Mouse (Mus musculus): ENCODE results near the gene Terb2.
A peak's percentile ranks its signal among the peaks of the same experiment; 100 is the strongest.

Gene Terb2

DNA sequence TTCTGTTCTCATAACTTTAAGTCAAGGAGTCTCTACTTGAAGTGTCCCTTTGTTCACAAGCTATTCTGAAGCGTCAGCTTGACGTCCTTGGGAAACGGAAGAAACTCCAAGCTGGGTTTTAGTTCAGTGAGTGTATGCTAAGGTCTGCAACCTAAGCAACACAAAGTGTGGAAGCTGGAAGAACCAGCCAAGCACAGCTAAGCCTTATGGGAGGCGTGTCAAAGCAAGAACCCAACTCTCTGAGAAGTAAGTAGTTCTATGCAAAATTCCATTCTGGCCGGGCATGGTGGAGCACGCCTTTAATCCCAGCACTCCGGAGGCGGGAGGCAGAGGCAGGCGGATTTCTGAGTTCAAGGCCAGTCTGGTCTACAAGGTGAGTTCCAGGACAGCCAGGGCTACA, 45.5 kb downstream of the Terb2 start:
- no peak for DNase-seq (ENCODE audit: low read depth in 1 of 2, low spot score in 2 of 2)

DNA sequence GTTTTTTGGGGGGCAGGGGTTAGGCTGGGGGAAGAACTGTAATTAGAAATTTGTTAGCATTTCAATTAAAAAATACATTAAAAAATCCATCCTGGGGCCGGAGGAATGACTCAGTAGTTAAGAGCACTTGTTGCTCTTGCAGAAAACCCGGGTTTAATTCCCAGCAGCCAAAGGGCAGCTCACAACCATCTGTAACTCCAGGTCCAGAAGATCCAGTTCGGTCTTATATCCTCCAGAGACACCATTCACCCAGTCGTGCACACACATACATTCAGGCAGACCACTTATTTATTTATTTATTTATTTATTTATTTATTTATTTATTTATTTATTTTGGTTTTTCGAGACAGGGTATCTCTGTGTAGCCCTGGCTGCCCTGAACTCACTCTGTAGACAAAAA, 47.3 kb downstream of the Terb2 start:
- DNase-seq (ENCODE audit: low read depth in 1 of 2, low spot score in 2 of 2), result no peak

DNA sequence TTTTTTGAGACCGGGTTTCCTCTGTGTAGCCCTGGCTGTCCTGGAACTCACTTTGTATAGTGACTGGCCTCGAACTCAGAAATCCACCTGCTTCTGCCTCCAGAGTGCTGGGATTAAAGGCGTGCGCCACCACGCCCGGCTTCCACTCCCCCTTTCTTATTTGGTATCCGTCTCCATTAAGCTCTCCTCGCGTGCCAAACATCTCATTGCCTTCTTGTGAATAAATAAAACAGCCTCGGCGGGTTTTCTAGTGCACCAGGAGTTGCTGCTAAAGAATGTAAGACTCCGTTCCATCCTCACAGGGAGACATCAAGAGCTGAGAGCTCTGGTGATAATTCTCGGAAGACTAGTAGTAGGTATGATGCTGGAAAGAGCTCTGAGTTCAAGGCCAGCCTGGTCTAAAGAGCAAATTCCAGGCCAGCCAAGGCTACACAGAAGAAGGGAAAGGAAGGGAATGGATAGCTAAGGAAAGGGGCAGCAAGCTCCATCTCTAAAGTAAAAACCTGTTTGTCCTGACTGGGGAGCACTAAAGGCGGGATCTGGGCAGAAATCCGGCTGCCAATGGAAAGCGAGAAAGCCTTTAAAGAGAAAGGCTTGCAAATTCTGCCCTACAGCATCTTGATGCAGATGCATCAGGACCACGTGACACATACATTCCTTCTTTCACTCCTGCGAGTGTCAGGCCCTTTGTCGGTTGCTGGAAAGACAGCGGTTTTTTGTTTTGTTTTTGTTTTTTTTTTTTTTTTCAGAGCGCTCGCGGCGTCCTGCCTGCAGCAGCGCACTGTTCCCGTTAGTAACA, 47.9 kb downstream of the Terb2 start:
- no peak for DNase-seq (ENCODE audit: low read depth in 1 of 2, low spot score in 2 of 2)

DNA sequence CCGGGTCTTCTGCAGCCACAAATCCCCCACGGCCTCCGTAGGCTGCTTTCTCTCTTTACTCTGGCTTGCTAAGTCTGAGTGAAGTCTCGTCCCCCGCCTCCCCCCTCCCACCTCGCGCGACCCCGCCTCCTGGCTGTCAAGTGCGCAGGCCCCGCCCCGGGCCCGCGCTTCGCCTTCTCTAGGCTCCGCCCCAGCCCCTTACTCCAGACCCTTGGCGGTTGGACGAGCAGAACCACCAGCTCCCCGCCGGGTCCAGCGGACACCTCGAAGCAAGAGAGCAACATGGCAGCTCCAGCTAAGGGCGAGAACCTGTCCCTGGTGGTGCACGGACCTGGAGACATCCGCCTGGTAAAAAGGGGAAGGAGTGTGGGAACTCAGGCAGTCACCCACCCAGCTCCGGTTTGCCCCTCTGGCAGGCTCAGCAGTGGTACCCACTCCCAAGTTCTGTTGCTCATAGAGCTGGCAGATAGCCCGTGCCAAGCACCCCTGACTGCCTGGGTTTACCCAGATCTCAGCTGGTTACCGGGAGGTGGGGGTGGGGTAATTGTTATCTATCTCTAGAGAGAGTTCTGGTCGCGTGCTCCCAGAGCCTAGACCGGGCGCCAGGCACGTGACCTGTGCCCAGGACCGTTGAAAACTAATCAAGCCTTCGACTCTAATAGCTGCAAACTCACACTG, 48.7 kb downstream of the Terb2 start, which contains the start of gene Sord:
TSS of gene Sord (plus strand) at position 139 of the 678 bp plus-strand sequence.
- peak; percentile 6 to 23 for DNase-seq (ENCODE audit: low read depth in 1 of 2, low spot score in 2 of 2)

DNA sequence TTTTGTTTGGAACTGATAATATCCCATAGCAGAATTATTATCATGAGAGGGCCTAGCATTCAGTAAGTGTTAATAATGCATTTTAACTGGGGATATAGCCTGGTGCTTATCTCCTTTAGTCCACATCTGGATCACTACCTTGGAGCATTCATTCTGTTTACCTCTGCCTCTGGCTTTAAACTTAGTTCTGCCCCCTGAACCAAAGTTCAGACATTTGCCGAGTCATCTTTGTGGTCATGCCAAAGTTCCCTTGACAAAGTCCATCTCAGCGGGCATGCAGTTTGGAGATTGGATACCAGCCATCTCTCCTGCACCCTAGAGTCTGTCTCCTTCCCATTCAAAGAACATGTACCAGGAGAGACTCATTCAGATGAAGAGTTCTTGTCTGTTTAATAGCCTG, 49.4 kb downstream of the Terb2 start:
- DNase-seq (ENCODE audit: low read depth in 1 of 2, low spot score in 2 of 2), result no peak

DNA sequence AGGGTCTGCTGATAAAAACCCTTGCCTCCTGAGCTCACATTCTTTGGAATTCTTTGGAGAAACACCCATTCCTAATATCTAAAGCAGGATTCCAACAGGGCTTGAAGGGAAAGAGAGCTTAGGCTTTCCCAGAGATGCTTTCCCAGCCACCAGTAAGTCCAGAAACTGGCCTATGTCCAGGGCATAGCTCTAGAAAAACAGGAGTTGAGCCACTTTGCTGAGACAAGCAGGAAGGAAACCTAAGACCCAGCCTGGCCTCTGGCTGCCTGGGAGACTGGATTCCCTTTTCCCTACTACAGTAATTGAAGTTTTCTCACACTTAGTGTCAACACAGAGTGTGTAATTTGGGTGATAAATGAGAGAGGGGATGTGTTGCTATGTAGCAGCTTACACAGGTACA, 50.2 kb downstream of the Terb2 start:
- DNase-seq (ENCODE audit: low read depth in 1 of 2, low spot score in 2 of 2), result no peak

DNA sequence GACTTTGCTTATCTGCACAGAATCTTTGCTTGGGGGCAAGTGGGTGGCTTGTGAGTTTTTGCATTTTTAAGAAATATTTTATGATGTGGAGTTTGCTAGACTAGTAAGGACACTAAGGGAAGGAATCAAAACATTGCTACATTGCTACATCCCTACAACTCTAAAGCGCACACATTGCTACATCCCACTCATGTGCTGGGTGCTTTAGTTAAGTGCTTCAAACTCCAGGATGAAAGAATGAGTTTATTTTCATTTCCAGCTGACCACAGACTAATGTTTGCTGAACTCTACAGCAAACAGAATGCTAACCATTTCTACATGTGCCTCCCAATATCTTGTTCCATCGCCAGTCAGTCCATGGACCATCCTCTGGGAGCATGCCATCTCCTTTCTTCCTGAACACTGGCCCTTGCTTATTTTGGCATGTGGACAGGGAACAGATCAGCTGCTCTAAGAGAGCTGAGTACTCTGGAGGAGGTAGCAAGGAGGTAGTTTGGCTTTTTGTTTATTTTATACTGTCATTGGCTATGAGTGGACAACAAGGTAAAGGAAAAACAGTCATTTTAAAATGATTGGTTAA, 51.9 kb downstream of the Terb2 start:
- no peak for DNase-seq (ENCODE audit: low read depth in 1 of 2, low spot score in 2 of 2)

DNA sequence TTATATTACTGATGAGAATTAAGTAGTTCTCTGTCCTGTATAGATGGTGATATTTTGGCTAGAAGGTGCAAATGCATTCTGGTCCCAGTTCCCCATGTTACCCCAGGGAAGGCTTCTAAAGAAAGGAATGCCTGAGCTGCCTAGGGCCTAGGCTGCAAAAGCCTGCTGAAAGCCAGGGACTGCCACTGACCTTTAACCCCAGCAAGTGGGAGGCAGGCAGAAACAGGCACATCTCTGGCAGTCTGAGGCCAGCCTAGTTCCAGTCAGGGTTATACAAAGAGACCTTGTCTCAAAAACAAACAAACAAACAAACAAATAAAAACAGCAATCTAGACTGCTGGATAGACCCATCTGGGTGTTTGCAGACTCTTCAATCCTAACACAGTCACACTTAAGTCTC, 54.7 kb downstream of the Terb2 start:
- DNase-seq (ENCODE audit: low read depth in 1 of 2, low spot score in 2 of 2), result no peak

DNA sequence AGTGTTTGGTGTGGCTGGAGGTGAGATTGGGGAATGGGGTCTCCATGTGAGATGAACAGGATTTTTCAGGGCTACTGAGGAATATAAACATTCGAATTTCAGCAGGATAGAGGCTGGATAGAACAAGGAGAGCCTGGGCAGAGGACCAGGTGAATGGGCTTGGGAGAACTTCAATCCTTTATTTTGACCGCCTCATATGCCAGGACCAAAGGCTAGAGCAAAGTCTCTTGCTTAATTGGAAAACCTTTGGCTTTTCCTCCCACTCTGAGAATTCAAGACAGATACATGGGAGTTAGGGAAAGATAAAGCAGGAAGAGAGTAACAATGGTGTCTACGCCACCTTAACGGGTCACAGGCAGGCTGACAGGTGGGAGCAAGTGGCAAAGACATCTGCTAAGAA, 55.2 kb downstream of the Terb2 start:
- no peak for DNase-seq (ENCODE audit: low read depth in 1 of 2, low spot score in 2 of 2)

DNA sequence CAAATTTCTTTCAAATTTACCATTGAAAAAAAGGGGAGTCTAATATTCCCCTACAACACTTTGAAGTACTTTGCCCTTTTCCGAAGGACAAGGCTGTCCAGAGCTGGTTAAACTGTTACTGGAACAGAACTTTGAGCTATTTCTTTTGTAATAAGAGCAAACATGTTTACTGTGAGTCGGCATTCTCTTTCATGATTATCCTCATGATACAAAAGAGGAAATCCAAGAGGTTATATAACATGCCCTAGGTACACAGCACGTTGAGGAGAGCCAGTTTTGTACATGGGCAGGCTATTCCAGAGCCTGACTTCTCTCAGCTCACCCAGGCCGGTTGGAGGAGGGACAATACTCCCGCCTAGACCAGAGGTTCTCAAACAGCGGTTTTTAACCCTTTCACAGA, 55.9 kb downstream of the Terb2 start:
- DNase-seq (ENCODE audit: low read depth in 1 of 2, low spot score in 2 of 2), result no peak

DNA sequence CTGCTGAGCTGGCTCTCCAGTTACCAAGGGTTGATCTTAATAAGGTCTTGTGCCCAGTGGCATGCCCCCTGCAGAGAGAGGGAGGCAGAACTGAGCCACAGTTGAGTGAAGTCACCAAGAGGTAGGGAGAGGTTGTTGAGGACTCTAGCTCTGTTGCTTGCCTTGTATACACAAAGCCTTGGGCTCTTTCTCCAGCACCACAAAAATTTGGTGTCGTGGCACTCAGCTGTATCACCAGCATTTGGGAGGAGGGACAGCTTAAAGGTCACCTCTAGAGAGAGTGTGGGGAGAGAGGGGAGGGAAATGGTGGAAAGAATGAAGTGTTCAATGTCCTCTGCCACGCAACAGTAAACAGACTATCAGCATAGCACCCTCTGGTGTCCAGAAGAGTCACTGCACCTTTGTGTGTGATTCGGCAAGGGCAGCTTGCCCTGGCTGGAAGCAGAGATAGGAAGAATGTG, 57.6 kb downstream of the Terb2 start:
- DNase-seq (ENCODE audit: low read depth in 1 of 2, low spot score in 2 of 2), result peak; percentile 19 to 40

DNA sequence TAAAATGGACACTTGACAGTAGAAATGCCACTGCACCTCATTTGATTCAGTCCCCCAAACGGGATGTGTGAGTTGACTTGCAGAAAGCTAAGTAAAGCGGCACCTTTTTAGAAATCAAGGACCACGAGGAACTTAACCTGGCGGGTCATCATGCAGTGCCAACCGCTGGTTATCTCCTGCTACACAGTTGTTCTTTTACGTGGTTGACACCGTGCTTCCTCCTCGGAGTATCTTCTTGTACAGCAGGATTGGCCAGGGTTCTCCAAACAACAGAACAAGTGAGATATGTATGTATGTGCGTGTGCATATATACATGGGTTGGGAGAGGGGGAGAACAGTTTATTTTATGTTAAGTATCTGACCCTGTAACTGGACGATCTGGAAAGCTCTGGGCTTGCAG, 61.7 kb downstream of the Terb2 start:
- no peak for DNase-seq (ENCODE audit: low read depth in 1 of 2, low spot score in 2 of 2)

DNA sequence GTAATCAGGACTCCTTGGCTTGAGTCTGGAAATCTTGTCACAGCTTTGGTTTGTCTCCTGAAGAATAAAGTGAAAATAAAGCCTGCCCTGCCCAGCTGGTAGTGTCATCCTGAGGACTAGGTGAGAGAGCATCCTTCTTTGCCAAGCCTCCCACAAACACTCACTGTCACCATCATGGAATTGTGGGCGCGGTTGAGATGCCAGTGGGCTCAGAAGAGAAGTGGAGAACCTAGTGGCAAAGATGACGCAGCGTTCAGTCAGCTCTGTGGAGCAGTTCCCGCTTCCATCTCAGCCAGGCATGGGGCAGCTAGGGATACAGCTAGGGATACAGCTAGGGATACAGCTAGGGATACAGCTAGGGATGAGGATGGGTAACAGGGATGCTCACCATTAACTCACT, 69.9 kb downstream of the Terb2 start:
- DNase-seq (ENCODE audit: low read depth in 1 of 2, low spot score in 2 of 2), result no peak

Data from monocyte, adult 2 months (primary cell).